Mouse (Mus musculus): ENCODE measurements around the gene Rnd1.
A peak's percentile ranks its signal among the peaks of the same experiment; 100 is the strongest.

Gene Rnd1

GRCm38 (mm10) chr15:98637155-98637554 lies 40.1 kb downstream of the Rnd1 start:
- no peak for DNase-seq (ENCODE audit: low read depth, low spot score)

GRCm38 (mm10) chr15:98636517-98636916 lies 40.7 kb downstream of the Rnd1 start:
- no peak for DNase-seq (ENCODE audit: low read depth, low spot score)

DNA sequence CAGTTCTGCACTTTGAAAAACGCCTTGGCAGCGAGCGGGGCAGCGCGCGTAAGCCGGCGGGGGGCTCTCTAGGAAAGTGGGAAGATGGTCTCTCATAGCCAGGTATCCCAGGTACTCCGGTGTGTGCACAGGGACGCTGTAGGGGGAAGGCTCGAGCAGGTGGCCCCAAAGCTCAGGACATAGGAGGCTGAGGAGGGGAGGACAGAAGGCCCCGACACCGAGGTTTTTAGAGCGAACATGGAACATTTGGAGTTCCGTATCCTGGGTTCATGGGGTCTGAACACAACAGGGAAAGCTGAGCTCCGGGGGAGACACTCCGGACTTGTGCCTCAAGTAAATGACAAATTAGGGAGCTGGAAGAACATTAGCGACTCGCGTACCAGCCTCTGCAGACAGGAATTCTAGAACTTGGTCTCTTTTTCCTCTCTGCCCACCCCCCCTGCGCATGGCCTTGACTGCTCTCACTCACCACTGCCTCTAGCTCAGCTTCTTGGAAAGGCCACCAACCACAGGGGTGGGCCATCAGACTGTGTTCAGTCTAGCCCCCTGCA lies 41.9 kb downstream of the Rnd1 start:
- DNase-seq (ENCODE audit: low read depth, low spot score) = no peak

DNA sequence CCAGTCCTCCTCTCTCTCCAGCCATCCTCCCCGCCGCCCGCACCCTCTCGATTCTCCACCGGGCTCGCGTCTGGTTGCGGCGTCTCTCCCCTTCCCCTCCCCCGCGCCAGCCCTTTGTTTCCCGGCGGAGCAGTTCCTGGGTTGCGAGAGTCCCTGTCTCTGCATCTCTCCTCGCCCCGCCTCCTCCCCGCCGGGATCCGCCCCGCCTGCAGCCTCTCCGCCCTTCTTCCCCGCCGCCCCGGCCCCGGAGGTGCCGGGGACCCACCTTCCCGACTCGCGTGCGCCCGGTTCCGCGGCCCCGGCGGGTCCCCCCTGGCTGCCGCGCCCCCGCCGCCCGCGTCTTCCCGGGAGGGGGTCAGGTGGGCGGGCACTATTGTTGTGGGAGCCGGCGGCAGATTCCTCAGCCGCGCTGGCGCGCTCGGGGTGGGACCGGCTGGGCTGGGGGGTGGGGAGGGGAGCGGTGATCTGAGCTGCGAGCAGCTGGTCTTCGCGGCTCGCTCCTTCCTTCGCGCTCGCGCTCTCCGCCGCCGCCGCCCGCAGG lies 42.6 kb downstream of the Rnd1 start:
- peak; percentile 65 for DNase-seq (ENCODE audit: low read depth, low spot score)

DNA sequence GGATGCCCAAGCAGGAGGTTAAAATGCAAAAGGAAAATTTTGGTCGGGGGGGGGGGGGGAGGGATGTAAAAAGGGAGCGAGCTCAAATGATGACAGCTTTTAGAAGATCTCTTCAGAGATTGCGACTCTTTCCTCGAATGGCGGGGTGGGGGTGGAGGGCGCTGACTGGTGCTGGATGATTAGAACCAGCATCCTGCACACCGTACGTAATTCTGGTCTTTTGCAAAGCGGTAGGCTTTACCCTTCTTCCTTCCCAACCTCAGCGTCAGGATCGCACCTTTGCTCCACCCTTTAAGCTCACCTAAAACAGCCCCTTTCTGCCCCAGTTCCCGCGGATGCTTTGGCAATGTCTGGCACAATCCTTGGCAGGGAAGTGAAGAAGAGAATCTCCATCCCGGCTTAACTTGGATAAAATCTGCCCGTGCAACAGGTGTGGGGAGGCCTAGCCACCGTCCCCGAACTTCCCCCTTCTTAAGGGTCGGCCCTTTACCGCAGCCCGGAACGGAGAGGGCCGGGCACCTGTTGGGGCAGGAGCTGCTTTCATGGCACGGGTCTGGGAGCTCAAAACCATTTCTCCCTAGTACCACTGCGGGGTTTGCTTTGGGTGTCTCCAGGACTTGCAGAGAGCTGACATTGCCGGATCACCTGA lies 43.3 kb downstream of the Rnd1 start:
- DNase-seq (ENCODE audit: low read depth, low spot score) = no peak

- no peak for DNase-seq (ENCODE audit: low read depth, low spot score)
These were observed 44.3 kb downstream of the Rnd1 start for GRCm38 (mm10) chr15:98632921-98633320.

- no peak for DNase-seq (ENCODE audit: low read depth, low spot score)
These were observed 45.0 kb downstream of the Rnd1 start for GRCm38 (mm10) chr15:98632107-98632744.

DNA sequence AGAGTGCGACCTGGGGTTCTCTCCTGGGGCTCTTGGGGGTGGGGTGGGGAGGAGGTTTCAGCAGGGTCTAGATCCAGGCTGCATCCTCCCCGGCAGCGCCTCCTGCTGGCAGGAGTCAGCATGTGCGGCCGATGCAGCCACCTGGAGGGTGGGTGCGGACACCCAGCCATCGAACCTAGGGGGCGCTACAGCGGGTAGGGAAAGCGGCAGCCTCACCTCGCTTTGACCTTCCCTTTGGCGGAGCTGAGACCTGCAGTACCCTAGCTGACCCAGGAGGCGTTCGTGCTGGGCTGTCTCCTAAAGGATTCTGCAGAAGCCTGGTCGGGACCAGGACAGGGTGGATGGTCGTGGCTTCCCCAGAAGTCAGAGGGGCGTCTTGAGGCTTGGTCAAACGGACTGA lies 45.8 kb downstream of the Rnd1 start:
- DNase-seq (ENCODE audit: low read depth, low spot score) = peak; percentile 90

GRCm38 (mm10) chr15:98630540-98630939 lies 46.7 kb downstream of the Rnd1 start, which contains the start of gene Cacnb3:
Gene Cacnb3 (plus strand): TSS chr15:98630840.
- no peak for DNase-seq (ENCODE audit: low read depth, low spot score)

DNA sequence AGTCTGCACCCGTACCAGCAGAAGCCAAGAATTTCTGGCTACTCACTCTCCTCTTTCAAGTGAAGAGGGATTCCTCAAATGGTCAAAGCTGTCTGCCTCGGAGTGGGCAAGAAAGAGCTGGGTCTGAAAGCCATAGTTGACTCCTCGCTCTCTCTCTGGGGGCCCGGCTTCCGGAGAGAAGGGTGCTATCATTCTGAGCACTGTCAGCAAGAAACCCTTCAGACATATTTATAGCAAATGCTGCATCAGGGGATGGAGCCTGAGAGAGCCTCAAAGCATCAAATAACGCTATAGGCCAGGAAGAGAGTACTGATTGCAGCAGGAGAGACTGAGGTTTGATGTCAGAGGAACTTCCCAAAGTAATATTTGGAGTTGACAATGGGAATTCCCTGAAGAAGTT lies 47.8 kb downstream of the Rnd1 start:
- DNase-seq (ENCODE audit: low read depth, low spot score) = no peak

GRCm38 (mm10) chr15:98628589-98629254 lies 48.5 kb downstream of the Rnd1 start:
- DNase-seq (ENCODE audit: low read depth, low spot score) = no peak

DNA sequence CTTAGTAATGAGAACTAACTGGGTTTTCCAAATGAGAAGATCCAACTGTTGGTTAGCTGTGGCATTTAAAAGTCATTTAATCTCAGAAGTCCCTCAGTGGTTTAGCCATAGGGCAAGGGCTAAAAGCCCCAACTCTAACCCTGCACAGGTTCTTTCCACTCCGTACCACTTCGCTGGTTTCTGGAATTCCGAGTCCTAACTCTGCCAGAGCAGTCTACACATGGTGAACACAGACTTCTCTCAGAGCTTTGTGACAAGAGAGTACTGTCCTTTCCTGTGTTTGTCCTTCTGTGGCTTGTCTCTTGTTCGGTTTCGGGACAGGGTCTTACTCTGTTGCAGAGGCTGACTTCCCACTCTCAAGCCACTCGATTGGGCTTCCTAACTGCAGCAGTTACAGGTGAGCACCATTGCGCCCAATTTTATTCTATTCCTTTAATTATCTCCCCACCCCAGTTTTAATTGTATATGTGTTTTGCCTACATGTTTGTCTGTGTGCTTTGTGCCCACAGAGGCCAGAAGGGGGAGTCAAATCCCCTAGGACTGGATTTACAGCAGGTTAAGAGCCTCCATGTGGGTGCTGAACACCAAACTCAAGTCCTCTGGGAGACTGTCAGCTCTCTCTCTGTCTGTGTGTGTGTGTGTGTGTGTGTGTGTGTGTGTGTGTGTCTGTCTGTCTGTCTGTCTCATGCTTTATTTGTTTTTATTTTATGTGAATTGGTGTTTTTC lies 50.6 kb downstream of the Rnd1 start:
- DNase-seq (ENCODE audit: low read depth, low spot score) = no peak

DNA sequence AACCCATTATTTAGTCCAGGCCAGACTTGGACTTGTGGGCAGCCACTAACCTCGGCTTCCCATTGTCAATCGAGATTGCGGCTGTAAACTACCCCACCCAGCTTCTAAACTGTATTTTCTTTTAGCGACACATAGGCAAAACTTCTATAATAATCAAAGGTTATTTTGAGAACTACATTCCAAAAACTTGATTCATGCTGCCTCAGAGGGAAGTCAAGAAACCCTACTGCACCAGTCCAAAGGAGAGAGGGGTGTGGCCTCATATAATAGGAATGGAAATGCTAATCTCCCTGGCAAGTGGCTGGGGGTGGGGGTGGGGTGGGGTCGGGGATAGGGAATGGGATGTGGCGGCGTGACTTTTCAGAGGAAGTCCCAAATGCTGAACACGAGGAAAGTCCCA lies 51.2 kb downstream of the Rnd1 start:
- no peak for DNase-seq (ENCODE audit: low read depth, low spot score)

- DNase-seq (ENCODE audit: low read depth, low spot score) = no peak
These were observed 53.9 kb downstream of the Rnd1 start for GRCm38 (mm10) chr15:98623361-98623821.

GRCm38 (mm10) chr15:98622721-98623120 lies 54.5 kb downstream of the Rnd1 start:
- no peak for DNase-seq (ENCODE audit: low read depth, low spot score)

DNA sequence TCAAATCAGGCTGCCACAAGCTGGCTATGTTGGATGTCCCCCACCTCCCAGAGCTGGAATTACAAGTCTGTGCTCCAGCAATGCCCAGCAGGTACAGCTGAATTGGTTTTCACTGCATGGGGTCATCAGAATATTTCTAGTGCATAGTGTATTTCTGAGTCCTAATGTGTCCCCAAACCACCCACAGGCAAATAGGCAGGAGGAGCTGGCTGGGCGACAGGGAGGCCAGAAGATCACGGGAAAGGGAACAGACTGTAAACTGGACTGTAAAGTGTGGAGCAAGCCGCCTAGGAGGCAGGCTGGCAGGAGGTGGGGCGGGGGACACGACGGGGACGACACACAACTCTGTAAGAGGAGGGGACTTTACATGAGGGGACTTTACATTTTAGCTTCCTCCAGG lies 55.1 kb downstream of the Rnd1 start:
- no peak for DNase-seq (ENCODE audit: low read depth, low spot score)

DNA sequence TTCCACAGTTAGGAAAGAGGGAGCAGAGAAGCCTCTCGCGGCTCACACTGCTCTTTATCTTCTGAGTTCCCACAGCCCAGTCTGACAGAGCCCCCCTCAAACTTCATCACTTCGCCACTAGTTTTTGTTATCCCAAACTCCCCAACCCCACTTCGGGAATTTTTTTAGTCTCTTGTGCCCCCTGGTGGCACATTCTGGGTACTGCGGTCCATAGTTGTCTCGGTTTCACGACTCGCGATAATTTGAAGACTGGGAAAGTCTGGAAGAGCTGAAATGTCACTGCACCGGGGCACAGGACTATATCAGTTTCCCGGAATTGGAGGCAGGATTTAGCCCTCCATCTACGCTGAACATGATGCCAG lies 60.1 kb downstream of the Rnd1 start:
- no peak for DNase-seq (ENCODE audit: low read depth, low spot score)

DNA sequence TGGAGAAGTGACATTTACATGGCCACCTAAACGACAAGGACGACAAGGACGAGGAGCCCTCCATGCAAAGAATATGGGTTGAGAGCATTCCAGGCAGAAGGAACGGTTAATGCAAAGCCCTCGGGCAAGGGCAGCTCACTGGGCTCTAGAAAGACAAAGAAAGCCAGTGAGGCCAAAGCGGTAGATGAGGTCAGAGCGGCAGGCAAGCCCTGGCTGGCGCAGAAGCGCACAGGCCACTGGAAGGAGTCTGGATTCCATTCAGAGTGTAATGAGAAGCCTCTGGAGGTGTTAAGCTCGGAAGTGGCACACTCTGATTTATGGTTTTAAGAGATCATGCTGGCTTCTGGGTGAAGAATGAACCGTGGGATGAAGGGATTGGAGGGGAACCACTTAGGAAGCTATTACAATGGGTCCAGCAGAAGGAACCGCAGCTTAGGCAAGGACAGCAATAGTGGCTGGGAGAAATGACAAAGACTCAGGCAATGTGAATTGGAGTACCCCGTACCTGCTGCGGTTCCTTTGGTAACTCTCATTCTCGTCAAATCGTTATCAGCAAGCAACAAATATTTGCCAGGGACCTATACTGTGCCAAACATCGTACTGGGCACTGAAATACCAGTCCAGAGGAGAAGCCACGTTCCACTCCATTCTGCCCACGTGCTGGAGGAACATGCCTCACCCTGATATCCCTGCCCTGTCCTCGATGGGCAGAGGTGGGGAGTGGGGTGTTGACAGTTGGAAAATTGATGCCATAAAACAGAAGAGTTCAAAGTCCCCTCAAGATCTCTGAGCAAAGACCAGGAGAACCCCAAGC lies 60.7 kb downstream of the Rnd1 start:
- no peak for DNase-seq (ENCODE audit: low read depth, low spot score)

DNA sequence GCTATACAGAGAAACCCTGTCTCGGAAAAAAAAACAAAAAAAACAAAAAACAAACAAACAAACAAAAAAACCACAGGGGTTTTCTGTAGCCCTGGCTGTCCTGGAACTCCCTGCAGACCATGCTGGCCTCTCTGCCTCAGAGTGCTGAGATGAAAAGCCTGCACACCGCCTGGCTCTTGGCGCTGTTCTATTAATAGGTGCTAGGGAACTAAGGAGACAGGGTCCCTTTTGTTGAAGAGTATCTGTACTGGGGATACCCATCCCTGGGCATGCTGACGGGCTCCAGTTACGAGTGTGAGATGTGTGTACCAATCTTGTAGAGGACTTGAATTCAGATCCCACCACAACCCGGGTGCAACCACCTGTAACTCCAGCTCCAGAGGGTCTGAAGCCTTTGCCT lies 61.5 kb downstream of the Rnd1 start:
- DNase-seq (ENCODE audit: low read depth, low spot score) = no peak

DNA sequence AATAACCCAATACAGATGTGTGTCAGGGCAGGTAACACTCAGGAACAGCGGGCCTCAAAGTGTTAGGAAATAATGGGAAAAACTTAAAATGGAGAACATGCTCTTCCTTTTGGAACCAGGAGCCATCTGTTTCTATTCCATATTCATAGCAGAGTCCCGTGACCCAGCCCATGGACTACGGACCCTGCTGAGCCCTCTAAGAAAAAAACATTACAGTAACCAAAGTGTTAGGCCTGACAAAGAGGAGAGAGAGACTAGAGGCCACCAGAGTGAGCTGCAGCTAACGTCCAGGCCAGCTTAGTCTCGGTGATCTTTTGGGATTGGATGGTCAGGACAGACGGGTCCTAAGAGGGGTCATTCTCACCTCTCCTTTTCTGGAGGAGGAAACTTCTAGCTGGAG lies 62.3 kb downstream of the Rnd1 start:
- DNase-seq (ENCODE audit: low read depth, low spot score) = no peak

- DNase-seq (ENCODE audit: low read depth, low spot score) = no peak
These were observed 62.7 kb downstream of the Rnd1 start for GRCm38 (mm10) chr15:98614551-98614950.
